Mouse (Mus musculus) kidney, embryonic 16.5 days (tissue): ENCODE data around the gene Sfxn5. TPM values are rescaled to one million over a fixed set of nuclear protein-coding genes. Genes with fewer than 3 reads are reported as not detected.

Source experiments
- ATAC-seq: fragments of 200-750 bp; cut with Nextera tagmentation; 2 replicates; pipeline ENCODE4 v1.8.0; 2017; ENCODE audit warnings: moderate TSS enrichment; ENCODE audit not compliant: low FRiP score, low TSS enrichment
- H3K27ac ChIP-seq: fragments of 300-500 bp; sonication (generic); 2 replicates; pipeline ENCODE4 v1.5.1; 2014; ENCODE audit warnings: low read length
- H3K27me3 ChIP-seq: fragments of 300-500 bp; sonication (generic); 2 replicates; pipeline ENCODE4 v1.6.1; 2014; ENCODE audit warnings: low read length, control low read depth, mixed read lengths; ENCODE audit not compliant: insufficient read depth
- H3K36me3 ChIP-seq: fragments of 300-500 bp; sonication (generic); 2 replicates; pipeline ENCODE4 v1.6.1; 2014; ENCODE audit warnings: low read length, control low read depth, mixed read lengths; ENCODE audit not compliant: insufficient read depth
- H3K4me1 ChIP-seq: fragments of 300-500 bp; sonication (generic); 2 replicates; pipeline ENCODE4 v1.6.1; 2014; ENCODE audit warnings: low read length, control low read depth, mixed read lengths; ENCODE audit not compliant: insufficient read depth
- H3K4me2 ChIP-seq: fragments of 300-500 bp; sonication (generic); replicated peaks from 2 replicates; pipeline ENCODE4 v1.6.1; 2014; ENCODE audit warnings: low read depth, low read length
- H3K4me3 ChIP-seq: fragments of 300-500 bp; sonication (generic); 2 replicates; pipeline ENCODE4 v1.5.1; 2014; ENCODE audit warnings: mild to moderate bottlenecking, low read length
- H3K9ac ChIP-seq: fragments of 300-500 bp; sonication (generic); replicated peaks from 2 replicates; pipeline ENCODE4 v1.6.1; 2014; ENCODE audit warnings: low read length
- H3K9me3 ChIP-seq: fragments of 300-500 bp; sonication (generic); 2 replicates; pipeline ENCODE4 v1.6.1; 2016; ENCODE audit warnings: low read length, control low read depth
- WGBS: fragments of 180-500 bp; shearing (Covaris S2); extraction: QIAGEN DNeasy Blood & Tissue Kit; methylation state at CpG from one replicate; pipeline ENCODE4 v1.1.7; 2014; 5-methylcytosine and 5-hydroxymethylcytosine counted together
- polyA plus RNA-seq: library from polyadenylated mRNA; unstranded; fragments of >200 nt; fragmentation: Nextera tagmentation; extraction: Ambion mirVana; gene quantifications from 2 replicates; pipeline ENCODE4 v1.2.1, GENCODE M21; 2015

Gene Sfxn5
- polyA plus RNA-seq, 1 experiment from 2014 or later = 9.2 TPM

DNA sequence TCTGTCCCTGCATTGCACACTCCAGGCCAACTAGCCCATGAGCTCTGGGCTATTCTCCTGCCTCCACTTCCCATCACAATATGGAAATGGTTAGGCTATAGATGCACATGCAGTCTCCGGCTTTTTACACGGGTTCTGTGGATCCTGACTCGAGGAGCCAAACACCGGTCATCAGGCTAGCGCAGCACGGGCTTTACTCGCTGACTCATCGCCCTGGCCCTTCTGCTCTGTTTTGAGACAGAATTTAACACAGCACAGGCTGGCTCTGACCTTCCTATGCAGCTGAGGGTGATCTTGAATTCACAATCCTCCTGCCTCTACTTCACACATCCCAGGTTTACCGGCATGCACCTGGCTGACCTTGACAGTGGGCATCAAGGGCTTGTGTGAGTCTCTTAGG lies 60.8 kb downstream of the Sfxn5 start:
- no peak for ATAC-seq
- H3K4me2 ChIP-seq = no peak overlapping the region
- H3K27ac ChIP-seq = peak overlapping the region; percentile 56; the same call in 1 of the 2 replicates
- no peak overlapping the region for H3K9ac ChIP-seq
- 77% methylated on average over 9 of the region's 9 CpGs for WGBS
- H3K4me1 ChIP-seq = 0 out of 2 replicates have a peak, but pooled peaks cover 8% of the 10 kb centered on the region
- no peak overlapping the region for H3K4me3 ChIP-seq
- H3K36me3 ChIP-seq = no peaks in the 10 kb centered on the region
- no peaks in the 10 kb centered on the region for H3K27me3 ChIP-seq
- H3K9me3 ChIP-seq = no peaks in the 10 kb centered on the region

DNA sequence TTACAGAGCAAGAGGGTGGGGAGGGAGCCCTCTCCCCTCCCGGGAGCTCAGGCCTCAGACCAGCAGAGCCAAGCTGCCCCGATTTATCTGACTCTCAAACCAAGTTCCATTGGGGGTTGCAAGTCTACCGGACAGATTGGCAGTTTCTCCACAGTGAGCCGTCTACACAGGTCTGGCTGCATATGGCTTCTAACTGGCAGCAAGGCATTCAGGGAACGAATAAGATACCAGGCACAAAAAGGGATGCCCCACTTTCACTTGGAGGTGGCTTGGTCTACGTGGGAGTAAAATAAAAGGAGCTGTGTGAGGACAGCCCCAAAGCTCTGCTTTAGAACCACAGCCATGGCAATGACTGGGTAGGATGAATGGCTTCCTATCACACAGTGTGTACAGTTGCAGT lies 67.2 kb downstream of the Sfxn5 start:
- no peak overlapping the region for H3K27ac ChIP-seq
- 52% methylated on average over 6 of the region's 6 CpGs for WGBS
- ATAC-seq = no peak

DNA sequence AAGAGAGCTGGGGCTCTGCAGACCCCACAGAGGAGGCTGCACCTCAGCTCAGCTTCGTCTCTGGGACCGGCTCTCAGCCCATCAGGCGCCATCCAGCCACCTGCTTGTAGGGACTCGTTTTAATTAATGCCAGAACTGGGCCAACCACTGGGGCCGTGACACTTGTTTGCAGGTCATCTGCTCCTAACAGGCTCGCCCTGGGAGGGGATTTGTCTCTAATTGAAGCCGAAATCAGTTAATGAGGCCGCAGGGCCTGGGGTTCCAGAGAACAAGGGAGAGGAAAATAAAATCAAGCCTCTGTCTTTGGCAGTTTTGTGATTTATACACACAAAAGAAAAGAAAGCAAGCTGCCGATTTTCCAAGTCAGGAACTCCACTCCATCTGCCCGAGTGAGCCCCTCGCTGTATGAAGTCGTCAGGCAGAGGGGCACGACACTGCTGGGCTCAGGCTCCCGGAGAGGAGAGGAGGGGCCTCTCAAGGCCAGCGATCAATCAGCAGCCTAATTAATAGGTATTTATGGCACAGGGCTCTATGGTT lies 68.2 kb downstream of the Sfxn5 start:
- Histone ChIP-seq H3K9ac (peak overlapping the region; percentile 7; the same call in 1 of the 2 replicates), H3K36me3 (no peaks in the 10 kb centered on the region), H3K4me3 (no peak overlapping the region), H3K9me3 (no peaks in the 10 kb centered on the region), H3K4me2 (no peak overlapping the region), H3K27me3 (no peaks in the 10 kb centered on the region), H3K4me1 (peaks cover 13% of the 10 kb centered on the region; the same call in 1 of the 2 replicates), H3K27ac (no peak overlapping the region)
- no peak for ATAC-seq
- 17% methylated on average over 15 of the region's 15 CpGs for WGBS

More for the DNA sequence above, 67.2 kb downstream of the Sfxn5 start:
- Histone ChIP-seq H3K36me3 (no peaks in the 10 kb centered on the region), H3K4me3 (no peak overlapping the region), H3K4me1 (peaks cover 13% of the 10 kb centered on the region; the same call in 1 of the 2 replicates), H3K4me2 (no peak overlapping the region), H3K27me3 (no peaks in the 10 kb centered on the region), H3K9me3 (no peaks in the 10 kb centered on the region), H3K9ac (no peak overlapping the region)

DNA sequence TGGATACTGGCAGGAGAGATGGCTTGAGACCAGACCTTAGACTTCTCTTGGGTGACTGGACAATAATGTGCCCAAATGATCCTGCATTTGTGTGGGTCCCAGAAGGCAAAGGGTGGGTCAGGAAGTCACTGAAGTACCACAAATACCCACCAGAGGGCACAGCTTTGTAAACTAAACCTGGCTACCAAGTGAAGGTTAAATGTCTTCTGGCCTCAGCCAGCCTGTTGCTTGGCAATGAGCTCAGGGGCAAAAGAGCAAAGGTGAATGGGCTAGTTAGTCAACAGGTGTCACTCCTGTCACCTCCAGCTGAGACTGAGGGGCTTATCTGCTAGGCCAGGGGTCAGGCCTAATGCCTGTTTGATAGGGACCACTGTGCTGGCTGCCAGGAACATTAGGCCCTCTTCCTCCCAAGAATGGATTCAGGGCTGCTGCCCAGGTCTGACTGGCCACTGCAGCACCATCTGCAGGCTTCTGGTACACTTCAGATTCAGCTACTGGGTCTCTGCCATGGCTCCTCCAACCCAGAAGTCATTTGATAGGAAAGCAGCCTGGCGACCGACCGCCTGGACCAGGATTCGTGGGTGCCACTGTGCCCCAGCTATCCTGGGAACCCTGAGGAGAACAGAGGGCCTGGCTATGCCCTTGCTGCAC lies 70.2 kb downstream of the Sfxn5 start:
- 96% methylated on average over 4 of the region's 4 CpGs for WGBS
- Histone ChIP-seq H3K27ac (no peak overlapping the region), H3K27me3 (no peaks in the 10 kb centered on the region), H3K4me2 (no peak overlapping the region), H3K4me3 (no peak overlapping the region), H3K9me3 (no peaks in the 10 kb centered on the region), H3K9ac (no peak overlapping the region), H3K36me3 (no peaks in the 10 kb centered on the region), H3K4me1 (peaks cover 13% of the 10 kb centered on the region; the same call in 1 of the 2 replicates)
- no peak for ATAC-seq

DNA sequence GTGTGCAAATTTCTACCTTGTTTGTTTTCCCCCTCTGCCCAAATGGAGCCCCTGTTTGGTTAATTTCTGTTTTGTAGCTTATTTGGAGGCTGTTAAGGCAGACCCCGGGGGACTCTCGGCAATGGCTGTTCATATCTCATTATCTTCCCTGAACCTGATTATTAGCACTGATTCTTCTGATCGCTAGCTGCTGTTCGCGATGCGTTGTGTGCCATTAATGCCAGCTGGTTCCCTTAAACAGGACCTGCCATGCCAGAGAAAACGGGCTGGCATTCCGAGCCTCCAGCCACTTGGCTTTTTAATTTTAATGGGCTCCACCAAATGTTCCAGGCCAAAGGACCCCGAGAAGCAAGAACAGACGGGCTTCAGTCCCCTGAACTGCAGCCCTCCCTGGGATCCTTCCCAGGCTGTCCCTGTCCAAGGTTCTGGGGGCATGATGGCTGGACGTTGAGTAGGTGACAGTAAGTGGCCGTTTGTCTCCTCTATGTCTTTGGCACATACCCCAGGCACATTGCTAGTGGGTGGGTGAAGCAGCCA lies 74.1 kb downstream of the Sfxn5 start:
- Histone ChIP-seq H3K4me2 (no peak overlapping the region), H3K4me1 (no peaks in the 10 kb centered on the region; the same call in 1 of the 2 replicates), H3K9ac (no peak overlapping the region), H3K4me3 (no peak overlapping the region), H3K27ac (no peak overlapping the region), H3K9me3 (no peaks in the 10 kb centered on the region), H3K36me3 (no peaks in the 10 kb centered on the region), H3K27me3 (no peaks in the 10 kb centered on the region)
- WGBS = 64% methylated on average over 12 of the region's 12 CpGs
- ATAC-seq = no peak

DNA sequence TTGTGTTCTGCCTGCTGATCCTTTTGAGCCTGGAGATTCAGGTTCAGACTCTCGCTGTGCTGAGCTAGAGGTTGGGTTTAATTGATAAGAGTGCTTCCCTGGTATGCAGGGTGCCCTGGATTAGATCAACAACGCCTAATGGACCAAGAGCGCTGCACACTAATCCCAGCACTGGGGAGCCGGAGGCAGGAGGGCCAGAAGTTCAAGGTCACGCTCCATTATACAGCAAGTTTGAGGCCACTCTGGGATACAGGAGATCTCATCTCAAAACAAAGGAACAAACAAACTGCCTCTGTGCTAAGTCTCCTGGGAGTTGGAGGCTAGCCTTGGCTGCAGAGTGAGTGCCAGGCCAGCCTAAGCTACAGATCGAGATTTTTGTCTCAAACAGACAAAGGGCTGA lies 77.6 kb downstream of the Sfxn5 start:
- H3K9me3 ChIP-seq = no peaks in the 10 kb centered on the region
- H3K27ac ChIP-seq = peak overlapping the region; percentile 6; the same call in 1 of the 2 replicates
- H3K36me3 ChIP-seq = no peaks in the 10 kb centered on the region
- no peak overlapping the region for H3K4me3 ChIP-seq
- no peak overlapping the region for H3K4me2 ChIP-seq
- no peak overlapping the region for H3K9ac ChIP-seq
- ATAC-seq = no peak
- peaks cover 10% of the 10 kb centered on the region; the same call in 1 of the 2 replicates for H3K4me1 ChIP-seq
- WGBS = 69% methylated on average over 6 of the region's 6 CpGs
- H3K27me3 ChIP-seq = no peaks in the 10 kb centered on the region

DNA sequence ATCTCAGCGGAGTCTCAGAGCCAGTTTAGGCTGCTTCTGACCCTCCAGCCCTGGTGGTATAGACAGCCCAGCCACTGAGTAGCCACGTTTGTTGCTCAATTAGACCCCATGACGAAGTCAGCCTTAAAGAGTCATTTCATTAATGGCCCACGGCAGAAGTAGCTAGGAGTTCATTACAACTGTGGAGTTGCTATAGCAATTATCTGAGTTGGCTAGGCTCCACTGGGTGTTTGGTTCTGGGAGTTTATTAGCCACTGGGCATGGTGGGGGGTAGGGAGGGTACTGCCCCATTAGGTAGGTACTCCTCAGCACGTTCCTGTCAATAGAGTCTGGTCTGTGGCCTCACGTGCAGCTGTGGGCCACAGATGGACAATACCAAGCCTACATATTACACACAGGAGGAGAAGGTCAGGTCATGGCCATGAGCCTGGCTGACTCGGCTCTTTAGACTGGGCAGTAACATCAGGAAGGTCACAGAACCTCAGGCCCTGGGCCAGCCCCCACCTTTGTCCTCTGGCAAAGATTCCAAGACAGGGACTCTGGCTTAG lies 79.2 kb downstream of the Sfxn5 start:
- H3K4me2 ChIP-seq = no peak overlapping the region
- H3K36me3 ChIP-seq = no peaks in the 10 kb centered on the region
- H3K27me3 ChIP-seq = no peaks in the 10 kb centered on the region
- H3K4me3 ChIP-seq = no peak overlapping the region
- H3K9ac ChIP-seq = peak overlapping the region; percentile 22; the same call in 1 of the 2 replicates
- 34% methylated on average over 7 of the region's 7 CpGs for WGBS
- peak; percentile 83 for ATAC-seq
- peak overlapping the region; percentile 87 for H3K27ac ChIP-seq
- H3K4me1 ChIP-seq = peaks cover 10% of the 10 kb centered on the region; the same call in 1 of the 2 replicates
- H3K9me3 ChIP-seq = no peaks in the 10 kb centered on the region

DNA sequence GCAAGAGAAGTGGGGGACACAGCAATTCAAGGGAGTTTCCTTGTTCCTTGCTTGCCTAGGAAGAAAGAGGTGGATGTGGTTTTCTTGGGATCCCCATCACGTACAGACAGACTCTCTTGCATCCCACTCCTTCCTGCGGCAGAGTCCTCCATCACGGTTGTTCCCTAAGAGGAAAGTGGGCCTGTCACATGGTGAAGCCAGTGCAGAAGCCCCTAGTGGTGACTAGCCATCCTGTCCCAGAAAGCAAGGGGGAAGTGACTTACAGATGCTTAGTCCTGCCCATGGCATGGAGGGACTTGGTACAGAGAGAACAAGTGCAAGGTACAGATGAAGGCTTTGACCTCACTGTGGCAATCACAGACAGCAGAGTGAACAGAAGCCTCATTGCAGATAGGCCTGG lies 79.9 kb downstream of the Sfxn5 start:
- Histone ChIP-seq H3K4me3 (no peak overlapping the region), H3K9ac (peak overlapping the region; percentile 22; the same call in 1 of the 2 replicates), H3K9me3 (no peaks in the 10 kb centered on the region), H3K27me3 (no peaks in the 10 kb centered on the region), H3K36me3 (no peaks in the 10 kb centered on the region), H3K27ac (peak overlapping the region; percentile 87), H3K4me2 (no peak overlapping the region), H3K4me1 (0 out of 2 replicates have a peak, but pooled peaks cover 10% of the 10 kb centered on the region)
- ATAC-seq = peak; percentile 5; the same call in 1 of the 2 replicates
- WGBS = 66% methylated on average over 3 of the region's 3 CpGs

DNA sequence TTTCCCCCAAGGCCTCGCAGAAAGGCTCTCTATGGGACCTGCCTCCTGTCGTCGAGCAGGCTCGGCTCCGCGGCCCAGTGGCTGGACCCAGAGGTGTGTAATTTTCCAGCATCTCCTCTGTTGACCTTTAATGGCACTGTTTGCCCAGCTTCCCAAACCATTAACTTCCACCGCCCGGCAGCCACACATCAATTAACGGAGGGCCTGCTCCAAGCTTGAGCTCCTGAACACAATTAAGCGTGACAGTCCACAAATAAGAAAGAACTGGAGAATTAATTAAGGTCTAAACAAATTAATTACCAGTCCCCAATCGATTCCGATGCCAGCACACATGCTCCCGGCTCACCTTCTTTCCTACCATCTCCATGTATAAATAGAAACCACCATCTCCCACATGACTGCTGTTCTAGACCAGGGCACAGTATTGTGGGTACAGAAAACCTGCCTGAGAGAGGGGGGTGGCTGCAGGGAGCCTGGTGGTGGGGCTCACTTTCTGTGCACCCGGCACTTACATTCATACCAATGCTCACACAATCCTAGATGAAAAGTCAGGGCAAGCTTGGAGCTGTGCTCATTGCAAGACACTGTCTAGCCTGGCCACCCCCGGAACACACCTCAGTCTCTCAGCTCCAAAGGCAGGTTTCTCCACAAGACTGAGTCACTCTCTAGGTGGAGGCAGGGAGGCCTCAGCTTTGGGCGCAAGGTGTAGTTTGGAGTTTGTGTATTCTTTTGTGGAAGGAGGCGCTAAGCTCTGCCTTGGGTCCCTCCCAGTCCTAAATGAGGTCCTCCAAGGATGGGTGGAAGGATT lies 80.8 kb downstream of the Sfxn5 start:
- Histone ChIP-seq H3K9me3 (no peaks in the 10 kb centered on the region), H3K4me3 (no peak overlapping the region), H3K36me3 (no peaks in the 10 kb centered on the region), H3K4me2 (no peak overlapping the region), H3K27ac (peak overlapping the region; percentile 87), H3K9ac (no peak overlapping the region), H3K4me1 (0 out of 2 replicates have a peak, but pooled peaks cover 10% of the 10 kb centered on the region), H3K27me3 (no peaks in the 10 kb centered on the region)
- peak; percentile 29 for ATAC-seq
- WGBS = 50% methylated on average over 17 of the region's 17 CpGs
